Mouse (Mus musculus): ENCODE measurements around the gene Tceal5. TPM values are rescaled to one million over a fixed set of nuclear protein-coding genes. Genes with fewer than 3 reads are reported as not detected.
"Not testable (repeated sequence)": the region's sequence is repeated elsewhere in the genome, so short reads cannot be mapped to it uniquely, and the experiment has no call there.

The Tceal5 gene
- 10 to 100 TPM; 24.1 to 39.5 TPM for total RNA-seq (2021)
- long read RNA-seq, experiment 1, transcript Tceal5-201 (3 exons, 1,044 nt): major isoform, 9 of 14 reads
- long read RNA-seq, experiment 1, partial matches to known transcripts: 0 of 14 reads
- long read RNA-seq, experiment 1, other reads (novel, unspliced or antisense): 4 of 14 reads
- long read RNA-seq, experiment 2, transcript Tceal5-201 (3 exons, 1,044 nt): major isoform, 7 of 11 reads
- long read RNA-seq, experiment 2, partial matches to known transcripts: 0 of 11 reads
- long read RNA-seq, experiment 2, other reads (novel, unspliced or antisense): 4 of 11 reads

DNA sequence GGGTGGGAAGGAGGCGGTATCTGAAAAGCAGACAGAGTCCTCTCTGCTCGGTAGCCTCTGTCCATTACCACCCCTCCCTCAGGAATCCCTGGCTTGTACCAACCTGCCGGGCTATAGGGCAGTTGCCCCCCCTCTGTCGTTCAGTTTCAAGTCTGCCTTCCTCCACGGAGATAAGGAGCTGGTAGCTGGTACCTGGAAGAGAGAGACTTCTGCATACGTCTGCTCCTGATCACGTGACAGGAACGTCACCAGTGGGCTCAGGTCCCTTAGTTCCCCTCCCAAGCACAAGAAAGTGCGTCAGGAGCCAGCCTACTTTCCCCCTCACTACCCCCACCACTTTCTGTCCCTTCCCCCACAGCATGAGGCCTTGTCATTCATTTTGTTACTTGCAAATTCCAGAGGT is at the start of gene Tceal5:
TSS of gene Tceal5 (minus strand) at position 213 of the 403 bp plus-strand sequence.
- DNase-seq (ENCODE audit: low spot score): peak; percentile 32

DNA sequence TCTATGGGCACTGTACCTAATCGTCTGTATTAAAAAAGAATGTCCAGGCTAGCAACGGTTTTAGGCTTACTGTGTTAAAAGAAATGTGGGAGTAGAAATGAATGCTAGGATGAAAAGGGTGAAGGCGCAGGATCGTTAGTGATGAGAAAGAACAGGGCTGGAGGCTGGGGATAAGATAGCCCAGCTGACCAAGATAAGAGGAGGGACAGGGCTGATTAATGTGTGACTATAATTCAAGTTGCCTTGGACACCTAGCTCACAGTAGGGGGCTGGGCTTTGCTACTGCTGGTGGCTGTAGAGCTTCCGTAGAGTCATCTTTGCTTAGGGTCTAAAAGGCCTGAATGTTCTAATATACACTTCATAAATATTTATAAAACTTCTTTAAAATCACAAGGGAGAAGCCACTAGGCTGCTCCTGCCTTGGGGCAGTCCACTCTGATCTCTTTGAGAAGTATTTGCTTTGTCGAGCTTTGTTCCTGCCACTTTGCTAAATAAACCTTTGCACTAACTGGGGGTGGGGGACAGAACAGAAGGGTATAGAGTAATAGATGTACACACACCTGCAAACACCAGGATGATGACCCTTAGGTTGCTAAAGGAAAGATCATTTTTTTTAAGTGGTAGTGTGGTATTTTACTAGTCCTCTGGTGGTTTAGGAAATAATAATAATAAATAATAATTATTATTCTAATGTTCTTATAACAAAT is 48.5 kb upstream of the Tceal5 start:
- DNase-seq (ENCODE audit: low spot score): no peak

- DNase-seq (ENCODE audit: low spot score): no peak
Measured at GRCm38 (mm10) chrX:136249671-136250070, 46.0 kb upstream of the Tceal5 start.

GRCm38 (mm10) chrX:136248811-136249210 is 45.1 kb upstream of the Tceal5 start:
- DNase-seq (ENCODE audit: low spot score): no peak

- no peak for DNase-seq (ENCODE audit: low spot score)
Measured at GRCm38 (mm10) chrX:136245521-136246071, 41.9 kb upstream of the Tceal5 start.

- DNase-seq (ENCODE audit: low spot score): peak; percentile 55
Measured at GRCm38 (mm10) chrX:136244574-136245229, 41.0 kb upstream of the Tceal5 start, which contains the start of gene Tceal9. Gene Tceal9, plus strand, starts transcription at chrX:136245079.

DNA sequence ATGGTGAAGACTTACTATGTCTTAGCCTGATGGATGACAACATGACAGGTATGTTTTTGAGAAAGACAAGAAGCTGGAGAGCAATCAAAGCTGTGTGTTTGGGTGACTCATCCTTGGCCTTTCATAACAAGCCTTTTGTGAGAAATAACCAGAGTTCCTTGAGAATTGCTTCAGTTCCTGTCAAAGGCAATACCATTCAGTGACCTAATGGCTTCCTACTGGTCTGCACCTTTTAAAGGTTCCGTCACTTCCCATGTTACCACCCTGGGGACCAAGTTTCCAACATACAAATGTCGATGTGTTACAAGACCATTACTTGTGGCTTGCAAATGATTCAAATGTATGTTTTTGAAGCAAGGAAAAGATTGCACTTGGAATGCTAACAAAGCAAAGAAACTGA is 39.5 kb upstream of the Tceal5 start:
- DNase-seq (ENCODE audit: low spot score): no peak

DNA sequence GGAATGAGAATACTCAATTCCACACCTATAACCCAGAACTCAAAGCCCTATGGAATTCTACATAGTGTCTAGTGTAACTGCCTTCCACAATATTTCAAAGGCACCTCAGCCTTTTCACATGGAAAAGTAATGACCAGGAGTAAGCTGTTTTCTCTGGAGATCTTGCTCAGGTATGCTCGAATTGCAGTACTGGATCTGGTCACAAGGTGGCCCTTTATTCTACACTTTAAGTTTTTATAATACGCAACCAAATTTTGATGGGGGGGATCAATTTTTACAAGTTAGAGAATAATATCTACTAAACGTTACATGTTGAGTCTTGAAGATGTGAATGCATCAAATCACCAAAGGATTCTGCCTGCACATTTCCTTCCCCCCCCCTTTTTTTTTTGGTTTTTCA is 34.4 kb upstream of the Tceal5 start:
- DNase-seq (ENCODE audit: low spot score): peak; percentile 16

- DNase-seq (ENCODE audit: low spot score): no peak
Measured at GRCm38 (mm10) chrX:136227768-136228167, 24.1 kb upstream of the Tceal5 start.

- peak; percentile 29 for DNase-seq (ENCODE audit: low spot score)
Measured at GRCm38 (mm10) chrX:136223714-136224113, 20.0 kb upstream of the Tceal5 start.

DNA sequence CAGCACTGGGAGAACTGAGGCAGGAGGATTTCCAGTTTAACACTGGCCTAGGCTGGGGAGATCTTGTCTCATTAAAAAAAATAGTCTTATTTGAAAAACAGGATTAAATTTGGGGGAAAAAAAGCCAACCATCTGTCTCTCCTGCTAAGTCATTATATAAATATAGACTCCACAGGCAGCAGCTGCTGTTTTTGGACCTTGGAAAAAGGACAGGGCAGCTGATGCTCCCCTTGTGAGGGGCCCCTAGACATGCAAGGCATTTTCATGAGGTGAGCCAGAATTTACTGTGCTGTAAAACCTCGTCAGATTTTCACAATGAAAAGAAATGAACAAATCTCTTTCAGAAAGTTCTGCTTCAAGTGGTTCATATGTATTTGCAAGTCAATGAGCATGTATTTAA is 12.6 kb upstream of the Tceal5 start:
- no peak for DNase-seq (ENCODE audit: low spot score)

- not testable (repeated sequence) for DNase-seq (ENCODE audit: low spot score)
Measured at GRCm38 (mm10) chrX:136214729-136215677, 11.3 kb upstream of the Tceal5 start, which contains the start of the genes Tceal7 and Bex1. Gene Tceal7, plus strand, starts transcription at chrX:136214779. Gene Bex1, minus strand, starts transcription at chrX:136215513.

DNA sequence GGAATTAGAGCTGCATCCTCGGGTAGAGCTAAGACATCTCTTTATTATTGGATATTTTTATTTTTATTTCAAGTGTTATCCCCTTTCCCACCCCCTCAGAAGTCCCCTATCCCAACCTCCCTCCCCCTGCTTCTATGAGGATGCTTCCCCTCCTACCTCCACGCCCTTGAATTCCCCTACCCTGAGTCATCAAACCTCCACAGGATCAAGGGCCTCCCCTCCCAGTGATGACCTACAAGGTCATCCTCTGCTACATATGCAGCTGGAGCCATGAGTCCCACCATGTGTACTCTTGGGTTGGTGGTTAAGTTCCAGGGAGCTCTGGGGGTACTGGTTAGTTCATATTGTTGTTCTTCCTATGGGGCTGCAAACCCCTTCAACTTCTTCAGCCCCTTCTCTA is 9.7 kb upstream of the Tceal5 start:
- DNase-seq (ENCODE audit: low spot score): no peak

- DNase-seq (ENCODE audit: low spot score): no peak
Measured at GRCm38 (mm10) chrX:136204406-136204805, 730 bp upstream of the Tceal5 start.

DNA sequence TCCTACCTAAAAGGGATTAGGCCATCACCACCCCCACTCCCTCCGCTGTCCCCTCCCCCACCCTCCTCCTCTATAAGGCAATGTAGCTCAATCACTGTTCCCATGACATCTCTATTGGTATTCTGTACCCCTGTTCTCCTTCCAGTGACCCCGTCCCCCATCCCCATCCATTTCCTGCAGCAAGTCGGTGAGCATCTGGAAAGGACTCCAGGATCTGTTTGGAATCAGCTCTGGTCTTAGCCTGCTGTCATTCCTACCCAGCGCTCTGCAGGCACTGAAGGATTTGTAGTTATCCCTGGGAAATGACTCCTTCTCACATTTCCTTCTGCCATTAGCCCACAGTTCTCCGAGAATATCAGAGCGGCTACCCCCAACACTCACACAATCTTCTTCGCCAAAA is 419 bp downstream of the Tceal5 start:
- no peak for DNase-seq (ENCODE audit: low spot score)

GRCm38 (mm10) chrX:136196873-136197272 is 6.8 kb downstream of the Tceal5 start:
- peak; percentile 10 for DNase-seq (ENCODE audit: low spot score)

DNA sequence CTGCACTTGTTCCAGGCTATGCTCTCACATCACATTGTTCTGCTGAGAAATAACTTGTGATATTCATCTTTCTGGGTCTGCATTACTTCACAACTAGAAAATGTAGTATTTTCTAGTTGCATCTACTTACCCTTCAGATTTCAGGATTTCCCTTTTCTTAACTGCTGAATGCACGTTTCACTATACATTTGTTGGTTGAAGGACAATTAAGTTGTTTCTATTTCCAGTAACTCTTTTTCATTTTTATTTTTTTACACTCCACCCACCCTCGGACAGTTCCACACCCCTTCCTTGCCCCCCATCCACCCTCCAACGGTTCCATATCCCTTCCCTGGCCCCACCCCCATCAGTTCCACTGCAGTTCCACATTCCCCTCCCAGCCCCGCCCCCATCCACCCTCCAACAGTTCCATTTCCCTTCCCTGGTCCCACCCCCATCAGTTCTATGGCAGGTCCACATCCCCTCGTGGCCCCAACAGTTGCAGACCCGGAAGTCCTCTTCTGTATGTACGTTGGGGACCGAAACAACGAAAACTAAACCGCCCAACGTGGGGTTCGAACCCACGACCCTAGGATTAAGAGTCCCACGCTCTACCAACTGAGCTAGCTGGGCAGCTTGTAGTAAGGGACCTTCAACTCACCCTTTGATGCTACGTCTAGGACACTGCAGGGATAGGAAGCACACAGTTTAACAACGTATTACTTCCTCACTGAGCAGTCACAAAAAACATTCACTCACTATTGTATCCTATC is 8.3 kb downstream of the Tceal5 start:
- DNase-seq (ENCODE audit: low spot score): no peak

DNA sequence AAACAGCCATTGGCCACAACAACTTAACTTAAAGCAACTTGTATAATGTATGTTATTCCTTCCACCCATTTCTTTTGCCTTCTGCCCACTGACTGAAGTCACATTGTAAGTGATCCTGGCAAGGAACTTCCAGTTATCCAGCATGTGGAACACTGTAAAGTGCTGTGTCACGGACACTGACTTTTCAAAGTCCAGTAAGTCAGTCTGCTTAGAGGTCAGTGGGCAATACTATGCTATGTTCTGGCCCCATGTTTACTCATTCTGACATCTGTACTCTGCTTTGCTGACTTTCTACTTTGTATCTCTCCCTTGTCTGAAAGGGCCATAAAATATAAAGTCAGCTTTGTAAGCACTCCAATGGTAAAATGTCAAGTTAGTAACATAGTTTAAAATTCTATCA is 20.6 kb downstream of the Tceal5 start:
- DNase-seq (ENCODE audit: low spot score): no peak

- DNase-seq (ENCODE audit: low spot score): no peak
Measured at GRCm38 (mm10) chrX:136180897-136181553, 22.7 kb downstream of the Tceal5 start.

DNA sequence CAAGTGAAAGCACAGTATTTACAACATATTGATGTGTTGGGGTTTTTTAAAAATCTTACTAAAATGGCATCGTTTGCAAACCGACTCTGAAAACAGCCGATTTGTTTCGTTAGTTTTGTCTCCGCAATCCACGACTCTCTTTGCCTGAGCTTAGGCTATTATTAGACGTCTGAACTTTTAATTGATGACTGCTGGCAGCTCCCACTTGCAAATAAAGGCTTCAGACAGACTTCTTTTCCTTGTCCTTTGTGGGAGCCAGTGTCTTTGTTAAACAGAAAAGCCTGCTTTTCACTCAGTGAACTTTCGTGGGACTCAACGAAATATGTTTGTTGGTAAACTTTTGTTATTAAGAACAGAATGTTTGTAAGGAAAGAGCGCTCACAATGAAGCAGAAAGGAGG is 30.9 kb downstream of the Tceal5 start:
- no peak for DNase-seq (ENCODE audit: low spot score)
